Mouse (Mus musculus): ENCODE measurements around the gene Rnd2.
"Not testable (repeated sequence)": the region's sequence is repeated elsewhere in the genome, so short reads cannot be mapped to it uniquely, and the experiment has no call there.

Rnd2 gene

DNA sequence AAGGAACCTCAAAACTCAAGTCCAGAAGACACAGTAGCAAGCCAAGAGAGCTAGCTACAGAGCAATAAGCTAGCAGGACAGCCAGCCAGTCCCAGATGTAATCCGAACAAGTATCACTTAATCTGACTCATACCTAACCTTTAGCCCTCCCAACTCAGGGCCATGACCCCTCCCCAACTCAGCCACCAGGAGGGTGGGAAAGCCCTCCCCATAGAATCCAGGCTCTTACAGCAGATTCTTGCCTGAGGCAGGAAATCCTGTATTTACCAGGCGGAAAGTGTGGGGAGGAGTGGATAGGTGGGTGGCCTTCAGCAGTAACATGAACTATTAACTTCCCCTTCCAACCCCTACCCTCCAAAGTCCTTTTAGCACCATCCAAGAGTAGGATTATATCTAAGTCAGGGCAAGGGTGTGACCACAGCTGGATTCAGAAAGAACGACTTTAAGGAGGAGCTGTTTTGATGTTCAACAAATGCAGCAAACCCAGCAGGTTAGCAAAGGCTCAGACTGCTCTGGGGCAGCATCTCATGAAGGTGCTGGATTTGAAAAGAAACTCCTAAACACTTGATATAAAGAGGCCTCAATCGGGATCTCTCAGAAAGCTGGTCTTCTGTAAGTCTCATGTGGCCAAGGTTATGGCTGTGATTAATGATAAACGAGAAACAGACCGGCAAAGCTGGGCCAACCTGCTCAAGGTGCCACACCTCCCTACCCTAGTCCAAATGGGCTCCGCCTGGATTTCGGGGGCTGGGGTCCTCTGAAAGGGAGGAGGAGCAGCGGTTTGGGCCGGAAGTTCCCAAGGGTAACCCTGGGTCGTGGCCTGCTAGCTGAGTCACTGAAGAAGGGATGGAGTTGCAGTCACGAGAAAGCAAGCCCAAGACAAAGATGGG lies at the start of gene Rnd2:
Rnd2 (plus strand) TSS at position 789 of the 890 bp plus-strand sequence.
- in situ Hi-C loops (cut with MboI; ENCODE audit: low pct_unique_long_range_greater_than_20kb in 1 of 2, low sequenced_read_pairs in 2 of 2, unreplicated experiment in 1 of 2), result no loop called here

GRCm38 (mm10) chr11:101415306-101415705 lies 49.5 kb upstream of the Rnd2 start:
- in situ Hi-C loops (cut with MboI; ENCODE audit: low pct_unique_long_range_greater_than_20kb in 1 of 2, low sequenced_read_pairs in 2 of 2, unreplicated experiment in 1 of 2), result no loop called here

GRCm38 (mm10) chr11:101416433-101417100 lies 48.2 kb upstream of the Rnd2 start:
- in situ Hi-C loops (cut with MboI; ENCODE audit: low pct_unique_long_range_greater_than_20kb in 1 of 2, low sequenced_read_pairs in 2 of 2, unreplicated experiment in 1 of 2), result no loop called here

DNA sequence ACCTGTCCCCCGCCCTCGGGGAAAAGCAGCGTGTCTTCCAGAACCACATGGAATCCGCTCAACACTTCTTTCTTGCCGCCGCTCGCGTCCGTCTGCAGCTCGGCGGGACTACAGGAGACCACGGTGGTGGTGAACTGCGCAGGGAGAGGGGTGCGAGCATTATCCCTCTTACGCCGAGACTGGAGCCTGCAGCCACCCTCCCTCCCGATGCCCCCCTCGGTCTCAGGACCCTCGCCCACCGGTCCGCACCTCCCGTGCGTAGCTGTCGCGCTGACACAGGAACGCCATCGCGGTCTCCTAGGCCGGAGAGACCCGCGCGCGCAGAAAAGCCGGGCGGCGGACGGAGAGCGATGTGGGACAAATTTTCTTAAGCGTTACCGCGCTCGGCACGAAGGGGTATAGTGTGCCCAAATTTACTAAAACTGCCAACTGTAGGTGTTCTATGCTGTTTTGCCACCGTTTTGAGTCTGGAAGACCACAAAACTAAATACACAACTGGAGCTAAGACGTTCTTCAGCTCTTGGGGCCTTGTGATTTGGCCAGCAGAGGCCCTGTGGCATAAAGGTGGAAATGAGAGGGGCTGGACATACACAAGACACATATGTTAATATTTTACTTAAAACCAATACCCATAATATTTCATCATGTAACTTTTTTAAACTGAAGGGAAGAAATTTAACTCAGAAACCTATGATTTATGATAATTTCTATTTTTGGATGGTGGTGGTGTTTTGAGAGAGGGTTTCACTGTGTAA lies 47.5 kb upstream of the Rnd2 start, which contains the start of gene Aarsd1:
Aarsd1 (minus strand) TSS at position 515 of the 755 bp plus-strand sequence.
- in situ Hi-C loops (cut with MboI; ENCODE audit: low pct_unique_long_range_greater_than_20kb in 1 of 2, low sequenced_read_pairs in 2 of 2, unreplicated experiment in 1 of 2), result no loop called here

DNA sequence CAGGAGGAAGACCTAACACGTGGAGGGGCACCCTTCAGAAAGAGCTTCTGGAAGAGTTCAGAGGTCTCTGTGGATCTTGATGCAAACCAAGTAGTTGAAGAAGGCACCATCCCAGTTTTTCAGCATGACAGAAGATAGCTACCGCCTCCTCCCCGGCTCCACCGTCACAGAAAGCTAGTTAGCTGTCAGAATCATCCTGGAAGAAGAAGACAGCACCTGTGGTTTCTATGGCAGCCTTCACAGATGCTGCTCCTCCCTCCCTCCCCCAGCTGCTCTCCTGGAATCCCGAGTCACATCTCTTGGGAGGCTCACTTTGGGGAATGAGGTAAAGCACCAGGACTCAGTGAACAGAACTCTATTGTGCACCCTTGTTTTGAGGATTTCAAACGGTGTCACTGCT lies 45.8 kb upstream of the Rnd2 start:
- in situ Hi-C loops (cut with MboI; ENCODE audit: low pct_unique_long_range_greater_than_20kb in 1 of 2, low sequenced_read_pairs in 2 of 2, unreplicated experiment in 1 of 2), result no loop called here

GRCm38 (mm10) chr11:101419610-101420009 lies 45.2 kb upstream of the Rnd2 start:
- in situ Hi-C loops (cut with MboI; ENCODE audit: low pct_unique_long_range_greater_than_20kb in 1 of 2, low sequenced_read_pairs in 2 of 2, unreplicated experiment in 1 of 2), result no loop called here

- in situ Hi-C loops (cut with MboI; ENCODE audit: low pct_unique_long_range_greater_than_20kb in 1 of 2, low sequenced_read_pairs in 2 of 2, unreplicated experiment in 1 of 2), result no loop called here
These were observed 44.7 kb upstream of the Rnd2 start for GRCm38 (mm10) chr11:101420148-101420547.

DNA sequence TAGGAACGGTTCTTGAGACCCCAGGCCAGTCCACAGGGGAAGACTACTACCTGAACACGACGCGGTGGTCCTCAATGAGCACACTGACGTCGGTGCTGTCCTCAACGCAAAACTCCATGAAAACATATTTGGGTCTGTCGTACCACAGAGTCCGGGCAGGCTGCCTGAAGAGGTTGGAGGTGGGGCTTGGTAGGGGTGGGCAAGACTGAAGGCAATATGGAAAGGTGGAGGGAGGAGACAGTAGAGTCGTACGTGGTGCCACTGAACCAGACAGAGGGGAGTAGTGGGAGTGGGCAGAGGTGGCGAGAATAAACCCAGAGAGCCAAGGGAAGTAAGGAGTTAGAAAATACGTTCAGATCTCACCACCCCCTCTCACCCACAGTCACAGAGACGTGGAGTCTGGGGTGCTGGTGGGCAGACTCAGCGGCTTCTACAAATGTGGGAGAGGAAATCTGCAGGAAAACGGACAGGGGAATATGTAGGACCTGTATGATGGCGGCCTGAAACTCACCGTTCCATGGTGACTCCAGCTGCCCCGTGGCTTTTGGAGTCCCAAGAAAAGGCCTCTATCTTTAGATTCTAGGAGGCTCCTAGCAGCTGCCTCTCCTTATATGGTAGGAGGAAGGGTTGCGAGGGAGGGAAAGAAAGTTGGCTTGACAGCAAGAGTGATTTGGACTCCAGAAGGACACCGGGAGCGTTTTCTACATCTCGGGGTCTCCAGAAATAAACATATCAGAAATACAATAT lies 40.5 kb upstream of the Rnd2 start, which contains the start of gene Gm27029:
Gm27029 (minus strand) TSS at position 692 of the 747 bp plus-strand sequence.
- in situ Hi-C loops (cut with MboI; ENCODE audit: low pct_unique_long_range_greater_than_20kb in 1 of 2, low sequenced_read_pairs in 2 of 2, unreplicated experiment in 1 of 2), result no loop called here

DNA sequence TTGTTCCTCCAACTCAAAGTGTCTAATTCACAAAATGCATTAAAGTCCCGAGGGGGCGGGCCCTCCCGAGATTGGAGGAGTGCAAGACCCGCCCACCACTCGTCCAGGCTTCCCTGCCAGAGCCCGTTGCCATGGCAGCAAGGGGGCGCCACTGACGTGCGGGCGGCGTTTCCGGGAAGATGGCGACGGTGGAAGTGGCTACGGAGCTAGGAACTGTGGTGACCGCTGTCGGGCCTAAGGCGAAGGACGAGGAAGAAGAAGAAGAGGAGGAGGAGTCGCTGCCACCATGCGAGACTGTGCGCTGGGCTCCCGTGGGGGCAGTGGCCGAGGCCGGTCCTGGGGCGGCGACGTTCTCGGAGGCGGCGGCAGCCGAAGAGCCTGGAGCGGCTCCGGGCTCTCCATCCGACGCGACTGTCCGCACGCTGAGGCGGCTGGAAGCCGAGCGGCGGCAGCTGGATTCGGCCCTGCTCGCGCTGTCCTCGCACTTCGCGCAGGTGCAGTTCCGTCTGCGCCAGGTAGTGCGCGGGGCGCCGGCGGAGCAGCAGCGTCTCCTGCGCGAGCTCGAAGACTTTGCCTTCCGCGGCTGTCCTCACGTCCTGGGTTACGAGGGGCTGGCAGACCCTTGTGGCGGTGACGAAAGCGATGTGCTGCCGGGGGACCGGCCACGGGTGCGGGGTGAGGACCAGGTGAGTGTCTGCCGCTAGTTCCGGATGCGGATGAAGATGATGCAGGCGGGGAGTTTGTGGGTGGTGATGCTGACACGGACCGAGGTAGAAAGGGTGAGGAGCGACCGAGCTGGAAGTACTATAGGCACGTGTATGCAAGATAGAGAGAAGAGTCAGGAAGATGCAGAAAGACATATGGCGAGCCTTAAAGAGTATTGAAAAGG lies 39.6 kb upstream of the Rnd2 start, which contains the start of the genes Rundc1 and Ptges3l:
Rundc1 (plus strand) TSS at position 161 of the 889 bp plus-strand sequence.
Ptges3l (minus strand) TSS at position 409 of the 889 bp plus-strand sequence.
- in situ Hi-C loops (cut with MboI; ENCODE audit: low pct_unique_long_range_greater_than_20kb in 1 of 2, low sequenced_read_pairs in 2 of 2, unreplicated experiment in 1 of 2), result no loop called here

- in situ Hi-C loops (cut with MboI; ENCODE audit: low pct_unique_long_range_greater_than_20kb in 1 of 2, low sequenced_read_pairs in 2 of 2, unreplicated experiment in 1 of 2), result no loop called here
These were observed 38.6 kb upstream of the Rnd2 start for GRCm38 (mm10) chr11:101426165-101426564.

GRCm38 (mm10) chr11:101431327-101431726 lies 33.5 kb upstream of the Rnd2 start:
- in situ Hi-C loops (cut with MboI; ENCODE audit: low pct_unique_long_range_greater_than_20kb in 1 of 2, low sequenced_read_pairs in 2 of 2, unreplicated experiment in 1 of 2), result no loop called here

- in situ Hi-C loops (cut with MboI; ENCODE audit: low pct_unique_long_range_greater_than_20kb in 1 of 2, low sequenced_read_pairs in 2 of 2, unreplicated experiment in 1 of 2), result no loop called here
These were observed 31.4 kb upstream of the Rnd2 start for GRCm38 (mm10) chr11:101433396-101433795.

- in situ Hi-C loops (cut with MboI; ENCODE audit: low pct_unique_long_range_greater_than_20kb in 1 of 2, low sequenced_read_pairs in 2 of 2, unreplicated experiment in 1 of 2), result no loop called here
These were observed 29.0 kb upstream of the Rnd2 start for GRCm38 (mm10) chr11:101435831-101436230.

DNA sequence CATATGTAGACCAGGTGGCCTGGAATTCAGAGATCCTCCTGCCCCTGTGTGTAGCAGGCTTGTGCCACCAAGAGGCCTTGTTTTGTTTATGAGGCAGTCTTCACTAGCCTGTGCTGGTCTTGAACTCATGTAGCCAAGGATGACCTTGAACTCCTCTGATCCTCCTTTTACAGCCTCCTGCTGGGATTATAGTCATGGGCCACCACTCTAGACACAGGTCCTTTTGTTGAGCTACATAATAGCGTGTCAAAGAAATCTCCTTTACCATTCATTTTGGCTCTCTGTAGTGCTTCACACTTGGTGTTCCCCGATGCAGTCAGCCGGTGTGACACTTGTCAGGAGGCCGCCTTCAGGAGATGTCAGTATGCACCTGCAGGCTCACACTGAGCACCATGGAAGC lies 27.9 kb upstream of the Rnd2 start:
- in situ Hi-C loops (cut with MboI; ENCODE audit: low pct_unique_long_range_greater_than_20kb in 1 of 2, low sequenced_read_pairs in 2 of 2, unreplicated experiment in 1 of 2), result no loop called here

GRCm38 (mm10) chr11:101438006-101438405 lies 26.8 kb upstream of the Rnd2 start:
- in situ Hi-C loops (cut with MboI; ENCODE audit: low pct_unique_long_range_greater_than_20kb in 1 of 2, low sequenced_read_pairs in 2 of 2, unreplicated experiment in 1 of 2), result not testable (repeated sequence)

- in situ Hi-C loops (cut with MboI; ENCODE audit: low pct_unique_long_range_greater_than_20kb in 1 of 2, low sequenced_read_pairs in 2 of 2, unreplicated experiment in 1 of 2), result not testable (repeated sequence)
These were observed 23.2 kb upstream of the Rnd2 start for GRCm38 (mm10) chr11:101441450-101442126.
